7 mouse cellular contexts compared by ENCODE assay signal in the genomic region with DNA sequence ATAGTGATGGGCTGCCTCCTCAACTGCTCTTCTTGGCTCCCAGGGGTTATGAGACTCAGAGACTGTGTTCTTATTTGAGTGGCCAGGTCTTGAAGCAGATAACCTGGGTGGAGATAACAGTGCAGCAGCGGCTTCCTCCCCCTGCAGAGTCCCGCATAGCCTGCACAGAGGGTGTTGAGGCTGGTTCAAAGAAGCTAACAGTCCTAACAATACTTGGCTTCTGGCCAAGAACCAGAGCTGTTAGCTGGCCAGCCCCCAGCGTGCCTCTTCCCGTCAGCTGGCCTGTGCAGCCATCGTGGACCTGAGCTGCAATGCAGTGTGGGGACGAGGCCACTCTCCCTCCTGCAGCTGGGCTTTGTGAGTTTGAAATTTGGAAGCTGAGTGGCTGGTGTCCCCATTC. TPM values are rescaled to one million over a fixed set of nuclear protein-coding genes. Genes with fewer than 3 reads are reported as not detected.
A peak's percentile ranks its signal among the peaks of the same experiment; 100 is the strongest.
DNase-seq lines count a peak whose midpoint lies in the region; ATAC-seq lines count a peak whose summit lies in the region.

No protein-coding gene starts in this region.

- DNase-seq in ovary, postnatal 14 days (ENCODE audit: low spot score): peak; percentile 30
- no peak for DNase-seq in ovary, postnatal 10 days (ENCODE audit: low spot score)
- peak; percentile 54 for DNase-seq in gastrocnemius, postnatal 10 days
- peak; percentile 70 for DNase-seq in intestine, embryonic 14.5 days (ENCODE audit: low spot score)
- DNase-seq in yolk sac, embryonic 10.5 days (ENCODE audit: low spot score): peak; percentile 29
- no peak for DNase-seq in cerebellum, postnatal 36 days

- peak; percentile 80 for ATAC-seq in intestine, embryonic 14.5 days (replicated peaks; ENCODE audit: low FRiP score, low TSS enrichment, low read depth)
- peak; percentile 86 for ATAC-seq in lung, embryonic 16.5 days (ENCODE audit: low read depth)

- no peaks in the 10 kb centered on the region for H3K9me3 ChIP-seq in intestine, embryonic 14.5 days (ENCODE audit: control insufficient read depth, low read length)
- H3K9me3 ChIP-seq in lung, embryonic 16.5 days (ENCODE audit: control insufficient read depth, low read length): no peaks in the 10 kb centered on the region

- H3K4me1 ChIP-seq in intestine, embryonic 14.5 days (replicated peaks; ENCODE audit: control insufficient read depth, insufficient read depth, low read length): peaks cover 26% of the 10 kb centered on the region
- H3K4me1 ChIP-seq in lung, embryonic 16.5 days (replicated peaks; ENCODE audit: control insufficient read depth, insufficient read depth, low read length): peaks cover 33% of the 10 kb centered on the region

- no peak overlapping the region for H3K4me2 ChIP-seq in intestine, embryonic 14.5 days (ENCODE audit: low read length)
- no peak overlapping the region for H3K4me2 ChIP-seq in lung, embryonic 16.5 days (ENCODE audit: low read depth, low read length)

- no peak overlapping the region for H3K4me3 ChIP-seq in intestine, embryonic 14.5 days (ENCODE audit: low read depth, low read length)
- no peak overlapping the region for H3K4me3 ChIP-seq in lung, embryonic 16.5 days (ENCODE audit: low read length)

- no peaks in the 10 kb centered on the region for H3K27me3 ChIP-seq in intestine, embryonic 14.5 days (replicated peaks; ENCODE audit: control insufficient read depth, insufficient read depth, low read length)
- H3K27me3 ChIP-seq in lung, embryonic 16.5 days (ENCODE audit: control insufficient read depth, insufficient read depth, low read depth, low read length): no peaks in the 10 kb centered on the region

- H3K36me3 ChIP-seq in intestine, embryonic 14.5 days (ENCODE audit: control insufficient read depth, insufficient read depth, low read length): no peaks in the 10 kb centered on the region
- H3K36me3 ChIP-seq in lung, embryonic 16.5 days (ENCODE audit: control insufficient read depth, insufficient read depth, low read length): no peaks in the 10 kb centered on the region

- H3K9ac ChIP-seq in intestine, embryonic 14.5 days (ENCODE audit: low read length): no peak overlapping the region
- H3K9ac ChIP-seq in lung, embryonic 16.5 days (ENCODE audit: low read length): no peak overlapping the region

- H3K27ac ChIP-seq in intestine, embryonic 14.5 days (ENCODE audit: low read depth): peak overlapping the region; percentile 67
- peak overlapping the region; percentile 84 for H3K27ac ChIP-seq in lung, embryonic 16.5 days (ENCODE audit: low read length)

- WGBS in intestine, embryonic 14.5 days: under 1% methylated on average over 6 of the region's 6 CpGs
- WGBS in lung, embryonic 16.5 days: 0% methylated on average over 6 of the region's 6 CpGs

RNA-seq across cellular contexts. Expression of gene Adamtsl2, which starts 18.6 kb away (rescaled TPM):
- total RNA-seq in gastrocnemius, postnatal 10 days (2021): 1 to 10 TPM; 3.1 to 4.8 TPM
- polyA plus RNA-seq in intestine, embryonic 14.5 days (2014; fragmentation: Nextera tagmentation; extraction: Ambion mirVana): 2.0 TPM in 2 replicates
- polyA plus RNA-seq in lung, embryonic 16.5 days (2015; fragmentation: Nextera tagmentation; extraction: Ambion mirVana): 27.9 and 28.4 TPM in 2 replicates

RNA-seq across cellular contexts. Expression of gene Mymk, which starts 25.8 kb away (rescaled TPM):
- 10 to 100 TPM; 51.6 to 58.5 TPM for total RNA-seq in gastrocnemius, postnatal 10 days (2021)
- polyA plus RNA-seq in intestine, embryonic 14.5 days (2014; fragmentation: Nextera tagmentation; extraction: Ambion mirVana): not detected in 2 replicates
- 1.6 and 3.4 TPM in 2 replicates for polyA plus RNA-seq in lung, embryonic 16.5 days (2015; fragmentation: Nextera tagmentation; extraction: Ambion mirVana)

RNA-seq across cellular contexts. Expression of gene Fam163b, which starts 44.5 kb away (rescaled TPM):
- under 1 TPM; 0.33 to 0.36 TPM for total RNA-seq in gastrocnemius, postnatal 10 days (2021)
- 0.24 and 0.42 TPM in 2 replicates for polyA plus RNA-seq in intestine, embryonic 14.5 days (2014; fragmentation: Nextera tagmentation; extraction: Ambion mirVana)
- polyA plus RNA-seq in lung, embryonic 16.5 days (2015; fragmentation: Nextera tagmentation; extraction: Ambion mirVana): 0.54 and 0.64 TPM in 2 replicates

Comparison
In these comparisons a context has a peak if more than half of its experiments do, and no peak if none do; other contexts are left out.
1. DNase-seq: peak in ovary, postnatal 14 days (single experiment), gastrocnemius, postnatal 10 days (single experiment), intestine, embryonic 14.5 days (single experiment) and yolk sac, embryonic 10.5 days (single experiment); none in ovary, postnatal 10 days (single experiment) and cerebellum, postnatal 36 days (0 of 2).